Mouse (Mus musculus): Measurements from ENCODE around the gene Nkpd1.

The Nkpd1 gene

DNA sequence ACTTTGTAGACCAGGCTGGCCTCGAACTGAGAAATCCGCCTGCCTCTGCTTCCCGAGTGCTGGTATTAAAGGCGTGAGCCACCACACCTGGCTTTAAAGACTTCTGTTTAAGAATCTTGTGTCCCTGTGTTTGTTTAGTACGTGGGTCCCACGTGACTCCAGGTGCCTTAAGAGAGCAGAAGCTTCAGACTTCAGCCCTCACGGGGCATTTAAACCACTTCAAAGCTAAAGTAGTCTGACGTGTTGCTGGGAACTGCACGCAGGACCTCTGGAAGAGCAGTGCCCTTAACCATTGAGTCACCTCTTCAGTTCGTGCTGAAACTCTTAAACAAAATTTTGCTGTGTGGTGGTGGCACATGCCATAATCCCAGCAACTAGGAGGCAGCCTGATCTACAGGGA, 31.8 kb downstream of the Nkpd1 start:
- no peak for DNase-seq

DNA sequence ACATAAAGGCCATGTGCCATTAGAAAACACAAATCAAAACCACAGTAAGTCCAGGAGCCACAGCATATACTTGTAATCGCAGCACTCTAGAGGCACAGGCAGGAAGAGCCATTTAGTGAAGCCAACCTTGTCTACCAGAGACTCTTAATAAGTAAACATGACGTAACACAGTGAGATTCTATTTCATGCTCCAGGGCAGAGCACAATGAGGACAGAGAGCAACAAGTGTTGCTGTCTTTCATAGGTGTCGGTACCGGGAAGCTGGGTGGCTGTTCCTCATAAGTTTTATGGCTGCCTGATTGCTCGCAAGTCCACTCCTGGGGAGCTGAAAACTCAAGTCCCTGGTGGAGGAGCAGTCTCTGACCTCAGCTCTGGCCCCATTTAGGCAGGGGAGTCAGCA, 34.0 kb downstream of the Nkpd1 start:
- no peak for DNase-seq

DNA sequence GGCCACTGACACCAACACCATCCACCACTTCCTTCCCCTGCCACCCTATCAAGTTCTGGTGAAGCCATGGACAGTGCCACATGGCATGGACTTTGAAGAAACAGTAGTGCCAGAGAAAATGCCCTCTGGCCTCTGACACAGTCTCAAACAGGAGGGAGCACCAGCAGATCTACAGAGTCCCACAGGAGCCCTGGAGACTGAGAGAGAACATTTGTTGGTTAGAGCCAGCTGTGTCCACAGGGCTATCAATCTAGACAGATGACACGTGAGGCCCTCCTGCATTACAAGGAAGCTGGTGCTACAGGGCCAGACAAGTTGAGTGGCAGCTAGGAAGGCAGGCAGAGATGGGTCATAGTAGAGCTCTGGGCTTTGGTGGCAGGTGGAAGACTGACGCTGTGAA, 34.8 kb downstream of the Nkpd1 start:
- DNase-seq: no peak

DNA sequence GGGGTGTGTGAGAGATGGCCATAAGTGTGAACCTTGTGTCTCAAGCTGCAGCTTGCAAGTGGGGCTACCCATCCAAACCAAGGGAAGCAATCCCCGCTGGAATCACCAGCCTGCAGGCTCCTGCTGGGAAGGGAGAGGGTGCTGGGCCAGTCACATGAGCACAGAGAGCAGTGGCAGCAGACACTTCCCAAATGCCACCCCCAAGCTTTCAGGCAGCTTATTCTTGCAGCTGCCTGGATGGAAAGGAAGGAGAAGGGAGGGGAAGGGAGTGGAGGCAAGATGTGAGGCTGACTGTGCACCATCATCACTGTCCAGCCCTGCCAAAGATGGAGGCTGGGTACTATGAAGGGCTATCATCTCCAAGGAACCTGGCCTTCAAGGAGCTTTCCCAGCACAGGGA, 36.5 kb downstream of the Nkpd1 start:
- no peak for DNase-seq

DNA sequence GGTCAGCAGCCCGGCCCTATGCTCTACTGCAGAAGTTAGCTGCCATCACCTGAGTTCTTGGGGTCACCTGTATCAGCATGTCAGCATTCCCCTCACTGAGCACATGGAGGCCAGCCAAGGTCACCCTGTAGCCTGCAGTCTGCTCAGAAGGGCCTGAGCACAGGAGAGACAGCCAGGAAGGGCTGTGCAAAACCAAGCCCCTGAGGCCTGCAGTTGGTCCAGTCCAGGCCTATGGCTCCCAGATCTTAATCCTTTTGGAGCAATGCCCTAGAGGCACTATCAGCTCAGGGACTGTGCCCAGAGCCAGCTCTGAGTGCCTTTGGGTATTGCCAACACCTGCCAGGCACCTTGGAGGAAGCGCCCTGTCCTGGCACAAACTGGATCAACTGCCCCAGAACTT, 39.4 kb downstream of the Nkpd1 start:
- DNase-seq: no peak

DNA sequence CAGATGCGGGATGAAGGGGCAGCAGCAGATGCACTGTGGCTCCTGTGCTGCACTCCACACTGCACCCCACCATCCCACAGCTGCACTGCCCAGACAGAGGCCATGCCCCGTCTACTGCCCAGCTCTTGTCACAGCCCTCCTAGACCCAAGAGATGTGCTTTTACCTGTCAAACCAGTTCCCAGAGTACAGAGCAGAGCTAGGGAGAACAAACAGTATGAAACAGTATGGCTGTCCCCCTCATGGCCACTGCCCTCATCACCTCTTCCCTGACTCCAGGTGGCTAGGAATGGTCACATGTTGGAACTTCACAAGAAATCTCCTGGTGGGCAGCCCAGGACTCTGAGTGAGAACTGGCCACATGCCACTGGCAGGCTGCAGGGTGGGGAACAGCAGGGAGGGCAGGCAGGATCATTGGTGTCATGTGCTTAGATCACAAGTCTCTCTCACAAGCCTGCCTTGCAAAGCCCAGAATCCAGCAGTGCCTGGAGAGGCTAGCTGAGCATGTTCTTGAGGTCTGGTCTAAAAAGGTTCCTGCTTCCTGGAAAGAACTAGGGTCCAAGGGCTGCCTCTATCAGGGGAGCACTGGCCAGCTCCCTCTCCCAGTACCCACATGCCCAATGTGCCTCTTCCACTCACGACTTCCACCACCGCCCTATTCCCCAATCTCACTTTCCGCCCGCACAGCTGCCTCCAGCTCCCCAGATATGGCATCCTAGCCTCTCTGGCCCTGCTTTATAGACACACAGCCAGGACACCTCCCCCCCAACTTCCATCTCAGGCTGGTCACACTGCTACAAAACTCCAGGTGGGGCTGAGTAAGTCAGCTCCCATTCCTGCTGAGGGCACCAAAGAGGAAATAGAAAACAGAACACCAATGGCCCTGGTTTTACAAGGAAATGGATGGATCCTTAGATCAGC, 40.6 kb downstream of the Nkpd1 start:
- no peak for DNase-seq

DNA sequence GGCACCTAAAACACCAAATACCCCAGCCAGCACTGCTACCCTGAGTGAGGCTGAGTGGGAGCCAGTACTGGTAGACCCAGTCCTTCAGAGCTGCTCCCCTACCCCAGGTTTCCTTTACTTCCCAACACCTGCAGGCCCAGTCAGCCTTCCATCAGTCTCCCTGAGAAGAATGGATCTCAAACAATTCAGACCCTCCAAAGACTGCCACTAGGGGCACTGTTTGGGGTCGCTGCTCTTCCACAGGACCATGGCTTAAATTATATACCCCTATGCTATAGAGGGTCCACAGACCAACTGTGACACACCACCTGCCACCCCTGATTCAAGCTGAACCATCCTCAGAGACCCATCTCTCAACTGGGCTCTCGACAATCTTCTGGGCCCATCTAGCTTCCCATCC, 41.3 kb downstream of the Nkpd1 start:
- DNase-seq: no peak

DNA sequence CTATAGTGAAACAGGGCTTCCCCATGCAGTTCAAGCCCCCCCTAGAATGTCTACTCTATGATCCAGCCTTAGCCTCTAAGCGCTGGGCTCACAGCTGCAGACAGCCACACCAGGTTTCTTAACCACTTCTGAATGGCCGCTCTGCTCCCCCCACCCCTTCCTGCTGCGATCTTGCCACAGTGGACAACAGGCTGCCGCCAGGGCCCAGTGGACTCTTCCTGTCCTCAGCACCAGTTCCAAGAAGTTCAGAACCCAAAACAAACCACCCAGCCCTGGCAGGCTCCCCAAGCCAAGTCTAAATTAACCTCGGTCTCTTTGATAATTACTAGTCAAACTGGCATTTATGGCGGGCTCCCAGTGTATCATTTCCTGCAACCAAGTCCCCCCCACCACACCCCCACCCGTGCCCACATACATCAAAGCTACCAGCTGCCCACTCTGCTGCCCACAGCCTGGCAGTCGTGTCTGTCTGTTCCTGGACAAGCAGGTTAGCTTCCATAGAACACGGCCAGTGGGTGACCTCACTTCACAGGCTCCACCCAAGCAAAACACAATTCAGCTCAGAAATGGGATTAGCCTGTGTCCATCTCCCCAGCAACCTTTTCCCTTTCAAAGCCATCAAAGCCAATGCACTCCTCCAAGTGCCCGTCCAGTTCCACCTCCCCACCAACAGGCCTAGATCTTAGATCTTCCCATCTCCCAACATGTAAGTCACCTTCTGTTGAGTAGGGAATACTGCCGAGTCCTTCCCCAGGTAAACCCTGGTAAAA, 43.0 kb downstream of the Nkpd1 start:
- no peak for DNase-seq

DNA sequence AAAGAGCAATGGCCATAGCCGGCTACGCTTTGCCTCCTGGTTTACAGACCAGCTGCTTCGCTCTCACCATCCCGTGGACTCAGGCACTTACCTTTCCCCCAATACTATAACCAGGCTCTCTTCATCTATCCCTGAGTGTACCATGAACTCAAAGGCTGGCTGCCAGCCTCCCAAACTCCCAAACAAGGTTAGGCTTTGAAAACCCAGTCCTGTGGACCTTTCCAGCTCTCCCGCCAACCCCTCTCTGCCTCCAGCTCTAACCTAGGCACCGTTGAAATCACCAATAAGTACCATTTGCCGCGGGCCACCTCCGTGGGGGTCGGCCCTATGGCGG, 43.8 kb downstream of the Nkpd1 start:
- DNase-seq: peak; percentile 40

DNA sequence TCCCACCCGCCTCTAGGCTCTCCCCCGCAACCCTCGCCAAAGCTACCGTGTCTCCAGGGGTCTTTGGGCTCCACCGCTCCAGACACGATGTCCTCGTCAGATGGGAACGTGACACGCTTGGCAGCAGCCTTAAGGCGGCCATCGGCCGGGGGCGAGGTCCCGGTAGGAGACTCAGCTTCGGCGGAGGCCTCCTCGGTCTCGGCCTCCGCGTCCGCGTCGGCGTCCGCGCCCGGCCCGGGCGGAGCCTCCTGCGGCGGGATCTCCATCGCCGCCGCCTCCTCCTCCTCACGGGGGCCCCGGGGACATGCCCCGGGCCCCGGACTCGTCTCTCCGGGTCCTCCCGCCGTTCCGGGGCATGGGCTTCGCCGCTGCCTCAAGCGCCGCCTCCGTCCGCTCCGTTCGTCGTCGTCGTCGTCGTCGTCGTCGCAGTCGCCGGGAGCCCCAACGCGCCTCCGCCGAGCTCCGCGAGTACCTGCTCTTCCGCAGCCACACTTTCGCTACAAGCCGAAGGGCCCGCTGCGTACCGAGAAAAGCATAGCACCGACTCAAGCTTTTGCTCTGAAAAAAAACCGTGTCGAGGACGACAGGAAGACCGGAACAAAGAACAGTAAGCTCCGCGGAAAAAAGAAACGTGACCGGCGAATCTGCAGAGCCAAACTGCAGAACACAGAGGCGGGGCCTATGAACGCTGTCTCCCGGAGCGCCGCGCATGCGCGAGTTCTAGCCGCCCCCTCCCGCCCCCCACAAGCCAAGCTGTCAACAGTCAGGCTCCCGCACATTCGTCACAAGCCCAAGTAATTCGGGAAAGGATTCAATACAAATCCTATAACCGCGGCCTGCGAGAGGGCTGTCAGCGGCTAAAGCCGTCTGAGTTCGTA, 44.4 kb downstream of the Nkpd1 start:
- DNase-seq: peak; percentile 92

DNA sequence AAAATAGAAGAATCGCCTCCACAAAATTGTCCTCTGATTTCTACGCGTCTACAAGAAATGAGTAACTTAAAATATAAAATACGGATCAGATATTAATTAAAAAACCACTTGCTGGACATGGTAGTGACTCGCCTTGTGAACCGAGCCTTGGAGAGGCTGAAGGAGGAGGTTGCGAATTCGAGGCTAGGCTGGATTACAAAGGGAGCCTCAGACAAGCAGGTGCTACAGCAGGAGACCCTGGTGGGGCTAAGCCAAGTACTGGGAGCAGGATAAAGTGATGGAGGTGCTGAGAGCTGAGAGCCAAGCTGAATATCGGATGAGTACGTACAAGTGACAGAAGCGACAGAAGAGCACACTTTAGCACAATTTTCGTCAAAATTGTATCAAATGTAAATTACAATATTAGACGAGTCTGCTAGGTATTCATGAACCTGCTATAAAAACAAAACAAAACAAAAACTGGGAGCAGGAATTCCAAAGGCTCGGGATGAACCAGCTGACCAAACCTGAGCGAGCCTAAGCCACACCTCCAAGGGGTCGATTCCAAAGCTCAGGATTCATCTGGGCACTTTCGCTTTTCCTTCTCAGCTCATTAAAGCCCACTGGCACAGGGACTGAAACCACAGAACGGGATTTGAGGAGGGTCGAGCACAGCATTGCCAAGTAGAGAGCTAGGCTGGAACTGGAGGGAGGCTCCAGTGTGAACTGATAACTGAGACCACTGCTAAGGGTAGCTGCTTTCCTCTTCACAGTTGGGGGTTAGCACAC, 45.2 kb downstream of the Nkpd1 start, which contains the start of gene Ppp1r37:
Gene Ppp1r37, minus strand, starts transcription at position 434 of the 768 bp plus-strand sequence.
- peak; percentile 50 for DNase-seq

DNA sequence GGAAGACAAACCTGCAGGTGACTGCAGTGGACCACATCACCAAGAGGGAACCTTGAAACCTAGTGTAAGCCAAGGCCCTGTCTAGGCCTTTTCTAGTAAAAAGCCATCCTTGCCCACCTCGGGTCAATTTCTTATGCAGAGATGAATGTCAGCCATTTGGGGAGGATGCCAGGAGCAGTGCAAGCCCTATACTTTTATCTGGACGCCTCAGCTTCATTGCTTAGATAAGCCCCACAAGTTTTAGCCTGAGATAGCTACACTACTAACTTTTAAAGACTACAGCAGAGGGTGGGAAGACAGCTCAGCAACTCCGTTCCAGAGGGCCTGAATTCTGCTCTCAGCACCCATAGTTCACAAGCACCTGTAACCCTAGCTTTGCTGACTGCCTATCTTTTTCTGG, 46.2 kb downstream of the Nkpd1 start:
- DNase-seq: no peak

DNA sequence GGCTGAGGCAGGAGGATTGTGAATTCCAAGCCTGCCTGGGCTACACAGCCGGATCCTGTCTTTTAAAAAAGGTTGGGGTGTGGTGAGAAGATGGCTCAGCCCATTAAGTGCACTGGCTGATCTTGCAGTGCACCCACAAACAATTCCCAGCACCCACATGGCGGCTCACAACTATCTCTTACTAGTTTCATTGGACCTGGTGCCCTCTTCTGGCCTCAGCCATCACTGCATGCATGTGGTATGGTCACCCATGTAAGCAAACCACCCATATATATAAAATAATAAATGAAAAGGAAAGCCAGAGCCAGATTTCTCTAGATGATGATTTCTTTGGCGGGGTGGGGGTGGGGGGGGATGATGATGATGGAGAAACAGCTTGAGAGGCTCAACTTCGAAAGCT, 46.8 kb downstream of the Nkpd1 start:
- DNase-seq: no peak

DNA sequence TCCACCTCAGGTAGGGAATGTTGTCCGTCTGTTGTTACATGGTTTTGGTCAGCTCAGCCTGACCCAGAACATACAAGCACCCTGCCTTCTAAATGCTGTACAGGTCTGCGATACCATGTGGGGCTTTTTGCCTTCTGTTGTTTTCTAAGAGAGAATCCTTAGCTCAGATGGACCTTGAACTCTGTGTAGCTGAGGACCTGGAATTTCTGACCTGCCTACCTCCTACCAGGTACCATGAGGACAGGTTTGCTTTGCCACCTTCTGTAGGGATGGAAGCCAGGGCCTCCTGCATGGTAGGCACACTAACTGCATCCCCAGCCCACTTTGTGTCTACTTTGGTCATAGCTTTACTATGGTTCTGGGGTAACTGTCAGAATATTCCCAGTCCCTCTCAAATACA, 48.2 kb downstream of the Nkpd1 start:
- no peak for DNase-seq

DNA sequence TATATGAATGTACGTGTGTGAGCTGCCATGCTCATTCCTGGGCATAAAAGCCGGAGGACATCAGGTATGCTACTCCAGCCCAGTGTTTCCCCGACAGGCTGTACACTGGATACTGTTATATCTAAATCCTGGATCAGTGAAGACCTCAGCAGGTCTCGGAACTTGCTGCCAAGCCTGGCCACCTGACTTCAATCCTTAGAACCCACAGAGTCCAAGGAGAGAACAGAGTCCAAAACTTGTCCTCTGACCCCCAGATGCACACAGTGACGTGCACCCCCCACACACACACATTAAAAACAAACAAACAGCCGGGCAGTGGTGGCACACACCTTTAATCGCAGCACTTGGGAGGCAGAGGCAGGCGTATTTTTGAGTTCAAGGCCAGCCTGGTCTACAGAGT, 49.8 kb downstream of the Nkpd1 start:
- peak; percentile 68 for DNase-seq

DNA sequence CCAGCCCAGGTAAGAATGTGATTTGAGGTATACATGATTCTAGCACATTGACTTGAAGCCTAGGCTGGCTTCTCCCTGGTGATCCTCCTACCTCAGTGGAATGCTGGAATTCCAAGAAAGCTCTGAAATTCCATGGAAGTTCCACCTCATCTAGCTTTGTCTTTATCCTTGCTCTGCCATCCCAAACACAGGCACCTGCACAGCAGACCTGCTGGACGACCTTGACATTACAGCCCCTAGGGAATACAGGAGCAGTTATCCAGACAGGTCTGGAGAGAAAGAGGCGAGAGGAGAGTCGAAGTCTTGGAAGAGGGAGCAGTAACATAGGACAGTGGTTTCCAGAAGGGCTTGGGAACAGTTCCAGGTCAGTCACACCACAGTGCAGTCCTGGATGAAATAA, 52.0 kb downstream of the Nkpd1 start:
- DNase-seq: no peak

DNA sequence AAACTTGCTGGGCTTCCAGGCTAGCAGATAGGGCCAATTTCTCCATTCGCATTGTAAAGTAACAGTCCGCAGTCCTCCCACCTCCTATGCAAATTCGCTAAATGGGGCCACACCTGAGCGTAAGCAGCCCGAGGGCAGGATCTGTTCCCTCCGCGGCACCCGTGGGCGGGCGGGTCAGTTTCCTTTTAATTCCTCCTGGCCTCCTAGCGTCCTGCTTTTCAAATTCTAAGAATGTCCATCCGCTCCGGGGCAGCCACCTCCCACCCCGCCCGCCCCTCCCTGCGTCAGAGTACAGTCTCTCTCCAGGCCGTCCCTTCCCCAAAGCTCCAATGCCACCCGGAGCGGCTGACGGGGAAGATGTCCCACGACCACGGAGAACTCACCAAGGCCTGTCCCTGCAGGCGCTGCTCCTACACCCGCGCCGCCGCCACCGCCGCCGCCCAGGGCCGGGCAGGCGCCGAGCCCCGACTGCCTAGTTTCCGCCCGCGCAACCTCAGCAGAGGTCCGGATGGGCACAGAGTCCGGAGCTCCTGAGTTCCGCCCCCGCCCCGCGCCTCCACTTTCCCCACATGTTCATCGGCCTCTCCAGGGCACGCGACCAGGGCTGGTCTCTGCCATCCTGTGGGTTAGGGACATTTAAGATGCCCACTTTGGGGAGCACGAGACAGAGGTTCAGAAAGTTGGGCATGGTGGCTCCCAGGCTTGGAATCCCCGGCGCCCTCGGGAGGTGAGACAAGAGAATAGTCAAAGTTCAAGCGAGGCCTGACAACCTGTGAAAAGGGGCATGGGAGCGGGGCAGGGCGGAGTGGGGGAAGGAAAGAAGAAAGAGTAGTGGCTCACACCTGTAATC, 55.5 kb downstream of the Nkpd1 start:
- DNase-seq: peak; percentile 90

DNA sequence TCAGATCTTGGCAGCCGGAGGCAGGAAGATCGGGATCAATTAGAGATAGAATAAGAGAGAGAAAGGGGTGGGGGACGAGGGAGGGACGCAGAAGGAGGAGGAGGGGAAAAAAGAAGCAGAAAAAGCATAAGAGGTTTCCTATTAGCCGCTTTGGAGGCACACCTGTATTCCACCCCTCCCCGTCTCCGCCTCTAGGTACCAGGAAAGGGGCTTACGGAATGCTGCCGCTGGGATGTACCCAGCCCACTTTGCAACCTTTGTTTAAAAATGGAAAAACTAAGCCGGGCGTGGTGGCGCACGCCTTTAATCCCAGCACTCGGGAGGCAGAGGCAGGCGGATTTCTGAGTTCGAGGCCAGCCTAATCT, 56.1 kb downstream of the Nkpd1 start:
- DNase-seq: no peak

All from kidney, adult 18-20 months (tissue).